Mouse (Mus musculus): ENCODE data around the gene Aup1.

Gene Aup1

DNA sequence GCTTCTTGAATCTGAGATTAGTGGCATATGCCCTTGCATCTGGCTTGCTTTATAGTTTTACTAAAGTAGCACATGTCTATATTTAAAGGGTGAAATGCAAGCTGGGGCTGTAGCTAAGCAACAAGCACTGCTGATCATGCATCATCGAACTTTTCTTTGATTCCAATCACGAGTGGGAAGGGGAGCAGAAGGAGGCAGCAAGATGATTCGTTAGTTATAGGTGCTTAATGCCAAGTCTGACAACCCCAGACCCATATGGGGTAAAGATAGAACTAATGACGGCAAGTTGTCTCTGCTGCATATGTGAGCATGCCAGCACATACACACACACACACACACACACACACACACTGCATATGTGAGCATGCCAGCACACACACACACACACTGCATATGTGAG, 49.8 kb downstream of the Aup1 start:
- DNase-seq (ENCODE audit: low read depth, low spot score), result no peak

Measured in R1 (cell line).